Mouse (Mus musculus): ENCODE measurements around the gene S100a5. TPM values are rescaled to one million over a fixed set of nuclear protein-coding genes. Genes with fewer than 3 reads are reported as not detected.

The S100a5 gene
- polyA plus RNA-seq, 1 experiment from 2014 or later = not detected

DNA sequence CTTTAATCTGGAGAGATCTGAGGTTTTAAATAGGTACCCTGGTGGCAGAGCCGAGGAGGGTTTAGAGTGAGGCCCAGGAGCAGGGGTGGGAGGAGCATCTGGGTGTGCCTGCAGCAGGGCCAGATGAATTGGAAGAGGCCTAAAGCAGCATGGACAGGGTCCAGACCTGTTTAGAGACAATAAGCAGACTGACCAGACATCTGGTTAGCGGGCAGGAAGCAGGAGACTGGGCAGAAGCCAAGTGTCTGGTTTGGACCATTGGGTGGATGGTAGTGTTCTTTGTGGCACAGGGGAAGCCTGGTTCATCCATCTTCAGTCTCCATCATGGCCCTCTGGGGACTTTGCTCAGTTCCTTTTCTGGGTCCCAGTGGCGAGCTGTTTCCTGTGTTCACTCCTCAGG is 24.4 kb upstream of the S100a5 start:
- Histone ChIP-seq H3K36me3 (ENCODE audit: control insufficient read depth, insufficient read depth, low read length) (no peaks in the 10 kb centered on the region), H3K4me1 (ENCODE audit: control insufficient read depth, insufficient read depth, low read length) (no peaks in the 10 kb centered on the region), H3K27me3 (ENCODE audit: control insufficient read depth, insufficient read depth, low read length) (no peaks in the 10 kb centered on the region), H3K9me3 (ENCODE audit: control insufficient read depth, low read length) (no peaks in the 10 kb centered on the region), H3K9ac (ENCODE audit: low read length) (no peak overlapping the region), H3K27ac (ENCODE audit: low read depth, low read length) (no peak overlapping the region), H3K4me3 (ENCODE audit: low read depth, low read length) (no peak overlapping the region), H3K4me2 (ENCODE audit: low read depth) (no peak overlapping the region)
- DNase-seq (ENCODE audit: low spot score) = no peak
- WGBS = 71% methylated on average over 3 of the region's 3 CpGs
- no peak for ATAC-seq (ENCODE audit: insufficient read depth, low FRiP score, low TSS enrichment)

DNA sequence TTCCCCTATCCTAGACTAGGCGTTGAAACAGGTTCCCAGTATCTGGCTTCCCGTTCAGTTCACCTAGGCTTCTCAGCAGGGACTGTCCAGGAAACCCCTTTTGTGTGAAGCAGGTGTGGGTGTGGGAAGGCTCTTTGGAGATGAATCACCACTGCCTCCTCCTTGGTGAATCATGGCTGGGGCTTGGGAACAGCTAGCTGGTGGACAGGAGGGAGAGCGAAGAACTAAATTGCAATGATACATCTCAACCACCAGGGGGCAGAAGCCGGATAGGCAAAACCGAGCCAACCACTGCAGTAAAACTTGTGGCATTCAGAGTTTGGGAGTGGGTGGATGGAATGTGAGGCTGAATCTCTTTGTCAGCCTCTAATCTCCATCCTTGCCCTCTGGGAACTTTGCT is 22.7 kb upstream of the S100a5 start:
- no peak overlapping the region for H3K27ac ChIP-seq (ENCODE audit: low read depth, low read length)
- no peak overlapping the region for H3K4me3 ChIP-seq (ENCODE audit: low read depth, low read length)
- H3K4me1 ChIP-seq (ENCODE audit: control insufficient read depth, insufficient read depth, low read length) = no peaks in the 10 kb centered on the region
- H3K27me3 ChIP-seq (ENCODE audit: control insufficient read depth, insufficient read depth, low read length) = no peaks in the 10 kb centered on the region
- H3K4me2 ChIP-seq (ENCODE audit: low read depth) = no peak overlapping the region
- ATAC-seq (ENCODE audit: insufficient read depth, low FRiP score, low TSS enrichment) (peak; percentile 27; the same call in 1 of the 2 replicates), DNase-seq (ENCODE audit: low spot score) (peak; percentile 66)
- no peaks in the 10 kb centered on the region for H3K9me3 ChIP-seq (ENCODE audit: control insufficient read depth, low read length)
- no peak overlapping the region for H3K9ac ChIP-seq (ENCODE audit: low read length)
- H3K36me3 ChIP-seq (ENCODE audit: control insufficient read depth, insufficient read depth, low read length) = no peaks in the 10 kb centered on the region
- WGBS = 33% methylated on average over 5 of the region's 5 CpGs

DNA sequence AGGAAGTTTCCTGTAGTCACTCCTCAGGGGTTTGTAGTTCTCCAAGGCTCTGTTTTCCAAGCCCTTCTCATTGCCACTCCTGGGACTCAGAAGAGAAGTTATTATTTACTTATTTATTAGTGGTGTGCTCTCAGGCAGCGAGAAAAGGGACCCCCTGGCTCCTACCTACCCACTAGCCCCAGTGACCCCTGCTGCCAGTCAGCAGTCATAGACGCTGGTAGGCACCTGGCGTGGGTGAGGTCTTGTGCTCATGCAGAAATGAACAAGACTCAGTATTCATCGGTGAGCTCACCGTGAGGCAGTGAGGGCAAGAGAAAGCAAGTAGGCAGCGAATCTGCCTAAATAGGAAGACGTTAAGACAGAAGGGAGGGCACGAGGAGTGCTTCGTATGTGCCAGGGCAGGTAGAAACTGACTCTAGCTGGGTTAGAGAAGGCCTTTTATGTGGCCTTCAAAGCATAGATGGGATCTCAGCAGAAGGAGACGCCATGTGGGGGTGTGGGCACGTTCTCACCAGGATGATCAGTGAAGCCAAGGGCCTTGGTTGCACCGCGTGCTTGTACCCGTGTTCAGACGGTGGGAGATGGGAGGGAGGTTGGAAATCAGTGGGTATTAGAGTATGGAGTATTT is 22.2 kb upstream of the S100a5 start:
- Histone ChIP-seq H3K4me2 (ENCODE audit: low read depth) (no peak overlapping the region), H3K27me3 (ENCODE audit: control insufficient read depth, insufficient read depth, low read length) (no peaks in the 10 kb centered on the region), H3K9me3 (ENCODE audit: control insufficient read depth, low read length) (no peaks in the 10 kb centered on the region), H3K9ac (ENCODE audit: low read length) (no peak overlapping the region), H3K4me1 (ENCODE audit: control insufficient read depth, insufficient read depth, low read length) (no peaks in the 10 kb centered on the region), H3K4me3 (ENCODE audit: low read depth, low read length) (no peak overlapping the region), H3K36me3 (ENCODE audit: control insufficient read depth, insufficient read depth, low read length) (no peaks in the 10 kb centered on the region), H3K27ac (ENCODE audit: low read depth, low read length) (no peak overlapping the region)
- WGBS = 88% methylated on average over 15 of the region's 15 CpGs
- ATAC-seq (ENCODE audit: insufficient read depth, low FRiP score, low TSS enrichment) = no peak
- no peak for DNase-seq (ENCODE audit: low spot score)

DNA sequence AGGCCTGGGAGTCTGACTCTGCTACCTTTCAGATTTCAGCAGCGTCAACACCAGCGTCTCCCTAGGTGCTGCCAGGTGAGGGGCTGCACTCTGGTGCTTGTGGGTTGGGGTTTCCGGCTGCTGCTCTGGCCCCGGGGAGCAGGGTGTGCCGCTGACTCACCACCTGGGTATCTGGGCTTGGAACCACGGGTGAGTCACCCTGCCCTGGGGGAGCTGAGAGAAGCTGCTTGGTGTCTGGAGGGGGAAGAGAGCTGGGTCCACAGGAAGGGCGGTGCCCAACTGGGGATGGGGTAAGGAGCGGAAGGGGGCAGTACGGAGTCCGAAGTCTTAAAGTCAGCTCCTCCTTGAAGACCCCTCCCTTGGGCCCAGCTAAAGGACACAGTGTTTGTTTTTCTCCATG is 21.4 kb upstream of the S100a5 start:
- Histone ChIP-seq H3K4me3 (ENCODE audit: low read depth, low read length) (no peak overlapping the region), H3K9ac (ENCODE audit: low read length) (no peak overlapping the region), H3K9me3 (ENCODE audit: control insufficient read depth, low read length) (no peaks in the 10 kb centered on the region), H3K36me3 (ENCODE audit: control insufficient read depth, insufficient read depth, low read length) (no peaks in the 10 kb centered on the region), H3K27ac (ENCODE audit: low read depth, low read length) (no peak overlapping the region), H3K27me3 (ENCODE audit: control insufficient read depth, insufficient read depth, low read length) (no peaks in the 10 kb centered on the region), H3K4me1 (ENCODE audit: control insufficient read depth, insufficient read depth, low read length) (no peaks in the 10 kb centered on the region), H3K4me2 (ENCODE audit: low read depth) (no peak overlapping the region)
- no peak for ATAC-seq (ENCODE audit: insufficient read depth, low FRiP score, low TSS enrichment)
- WGBS = 72% methylated on average over 10 of the region's 10 CpGs
- no peak for DNase-seq (ENCODE audit: low spot score)

DNA sequence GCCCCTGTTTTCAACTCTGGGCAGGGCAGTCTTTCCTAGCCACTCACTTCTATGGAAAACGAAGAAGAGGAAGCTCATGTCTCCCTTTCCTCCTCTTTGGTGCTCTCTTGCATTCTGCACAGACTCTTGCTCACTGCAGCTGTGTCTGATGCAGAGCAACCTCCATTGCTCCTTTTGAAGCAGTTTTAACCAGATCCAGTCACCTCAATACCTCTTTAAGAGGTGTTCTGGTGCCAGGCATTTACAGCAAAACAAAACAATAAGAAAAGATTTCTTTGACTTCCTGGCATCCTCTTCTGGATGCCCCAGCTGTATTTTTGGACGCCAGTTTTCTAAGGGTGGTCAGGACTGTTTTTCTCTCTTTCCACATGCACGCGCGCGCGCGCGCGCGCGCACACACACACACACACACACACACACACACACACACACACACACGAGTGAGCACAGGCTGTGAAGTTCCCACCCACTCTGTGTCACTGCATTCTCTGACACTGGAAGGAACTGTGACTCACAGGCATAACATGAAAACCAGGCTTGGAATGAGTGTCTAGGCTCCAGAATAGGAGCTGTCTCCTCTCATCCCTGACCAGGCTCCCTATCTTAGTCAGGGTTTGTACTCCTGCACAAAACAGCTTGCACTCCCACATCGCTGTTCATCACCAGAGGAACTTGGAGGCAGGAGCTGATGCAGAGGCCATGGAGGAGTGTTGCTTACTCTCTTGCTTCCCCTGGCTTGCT is 20.8 kb upstream of the S100a5 start:
- WGBS = 90% methylated on average over 14 of the region's 14 CpGs
- H3K4me2 ChIP-seq (ENCODE audit: low read depth) = no peak overlapping the region
- H3K9me3 ChIP-seq (ENCODE audit: control insufficient read depth, low read length) = no peaks in the 10 kb centered on the region
- H3K36me3 ChIP-seq (ENCODE audit: control insufficient read depth, insufficient read depth, low read length) = no peaks in the 10 kb centered on the region
- ATAC-seq (ENCODE audit: insufficient read depth, low FRiP score, low TSS enrichment) (no peak), DNase-seq (ENCODE audit: low spot score) (no peak)
- H3K4me1 ChIP-seq (ENCODE audit: control insufficient read depth, insufficient read depth, low read length) = no peaks in the 10 kb centered on the region
- H3K4me3 ChIP-seq (ENCODE audit: low read depth, low read length) = no peak overlapping the region
- no peaks in the 10 kb centered on the region for H3K27me3 ChIP-seq (ENCODE audit: control insufficient read depth, insufficient read depth, low read length)
- H3K9ac ChIP-seq (ENCODE audit: low read length) = no peak overlapping the region
- no peak overlapping the region for H3K27ac ChIP-seq (ENCODE audit: low read depth, low read length)

DNA sequence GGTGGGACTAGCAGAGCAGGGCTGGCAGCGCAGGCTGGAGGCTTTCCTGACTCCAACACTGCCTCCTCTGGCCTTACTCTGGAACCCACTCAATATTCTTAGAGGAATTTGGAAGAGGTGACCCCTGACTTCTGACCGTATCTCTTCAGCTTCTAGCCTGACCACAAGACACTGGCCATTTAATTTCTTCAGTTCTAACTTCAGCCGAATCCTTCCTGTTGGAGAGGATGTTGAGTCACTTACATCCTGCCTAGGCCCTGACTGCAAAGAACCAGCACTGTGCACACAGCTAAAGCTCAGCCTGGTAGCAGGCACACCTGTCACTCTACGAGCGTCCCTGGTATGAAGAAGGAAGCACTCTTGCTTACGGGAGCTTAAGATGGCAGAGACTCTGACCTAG is 18.9 kb upstream of the S100a5 start:
- DNase-seq (ENCODE audit: low spot score) = no peak
- Histone ChIP-seq H3K4me1 (ENCODE audit: control insufficient read depth, insufficient read depth, low read length) (no peaks in the 10 kb centered on the region), H3K4me3 (ENCODE audit: low read depth, low read length) (no peak overlapping the region), H3K27ac (ENCODE audit: low read depth, low read length) (no peak overlapping the region), H3K4me2 (ENCODE audit: low read depth) (no peak overlapping the region), H3K9ac (ENCODE audit: low read length) (no peak overlapping the region), H3K36me3 (ENCODE audit: control insufficient read depth, insufficient read depth, low read length) (no peaks in the 10 kb centered on the region), H3K9me3 (ENCODE audit: control insufficient read depth, low read length) (no peaks in the 10 kb centered on the region), H3K27me3 (ENCODE audit: control insufficient read depth, insufficient read depth, low read length) (no peaks in the 10 kb centered on the region)
- ATAC-seq (ENCODE audit: insufficient read depth, low FRiP score, low TSS enrichment) = no peak
- WGBS = 84% methylated on average over 6 of the region's 6 CpGs

DNA sequence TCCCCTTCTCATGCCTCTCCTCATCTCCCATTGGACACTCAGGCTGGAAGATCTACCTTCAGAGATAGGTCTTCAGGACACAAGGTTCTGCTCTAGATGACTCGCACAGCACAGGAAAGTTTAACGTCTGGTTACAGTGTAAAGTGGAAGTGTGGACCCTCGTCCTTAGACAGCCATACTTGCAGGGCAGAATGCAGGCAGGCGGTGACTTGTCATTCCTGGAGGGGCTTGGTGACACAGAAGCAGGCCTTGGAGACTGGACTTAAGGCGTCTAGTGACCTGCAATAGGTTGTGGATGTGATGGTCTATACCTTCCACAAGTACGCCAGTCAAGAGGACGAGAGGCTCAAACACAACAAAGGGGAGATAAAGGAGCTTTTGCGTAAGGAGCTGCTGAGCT is 18.4 kb upstream of the S100a5 start, which contains the start of gene S100a2:
Gene S100a2 (plus strand): TSS at position 301 of the 400 bp plus-strand sequence.
- Histone ChIP-seq H3K9ac (ENCODE audit: low read length) (no peak within 1 kb of the TSS), H3K9me3 (ENCODE audit: control insufficient read depth, low read length) (no peaks in the 10 kb centered on the region), H3K36me3 (ENCODE audit: control insufficient read depth, insufficient read depth, low read length) (no peaks in the 10 kb centered on the region), H3K27me3 (ENCODE audit: control insufficient read depth, insufficient read depth, low read length) (no peaks in the 10 kb centered on the region), H3K4me3 (ENCODE audit: low read depth, low read length) (no peak within 1 kb of the TSS), H3K4me1 (ENCODE audit: control insufficient read depth, insufficient read depth, low read length) (no peaks in the 10 kb centered on the region), H3K27ac (ENCODE audit: low read depth, low read length) (no peak within 1 kb of the TSS), H3K4me2 (ENCODE audit: low read depth) (no peak within 1 kb of the TSS)
- ATAC-seq (ENCODE audit: insufficient read depth, low FRiP score, low TSS enrichment) (no peak), DNase-seq (ENCODE audit: low spot score) (no peak)
- 89% methylated on average over 8 of the region's 8 CpGs for WGBS

DNA sequence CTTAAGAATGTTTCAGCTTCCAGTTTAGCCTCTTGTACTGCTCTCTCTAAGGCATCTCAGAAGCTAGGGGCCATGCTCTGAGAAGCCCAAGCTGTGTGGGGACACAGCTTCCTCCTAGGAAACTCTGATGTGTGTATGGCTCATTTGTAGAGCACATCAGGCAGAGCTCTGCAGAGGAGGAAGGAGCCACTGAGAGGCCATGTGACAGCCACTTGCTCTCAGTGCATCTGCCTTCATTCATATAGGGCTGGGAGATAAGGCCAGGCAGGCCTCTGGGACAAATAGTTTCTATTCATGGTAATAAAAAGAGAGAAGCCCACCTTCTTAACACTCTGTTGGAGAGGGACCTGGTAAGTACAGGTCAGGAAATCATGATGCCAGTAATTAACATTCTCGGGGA is 13.9 kb upstream of the S100a5 start:
- 59% methylated on average over 1 of the region's 1 CpGs for WGBS
- no peaks in the 10 kb centered on the region for H3K36me3 ChIP-seq (ENCODE audit: control insufficient read depth, insufficient read depth, low read length)
- H3K9me3 ChIP-seq (ENCODE audit: control insufficient read depth, low read length) = no peaks in the 10 kb centered on the region
- no peak overlapping the region for H3K27ac ChIP-seq (ENCODE audit: low read depth, low read length)
- H3K9ac ChIP-seq (ENCODE audit: low read length) = no peak overlapping the region
- ATAC-seq (ENCODE audit: insufficient read depth, low FRiP score, low TSS enrichment) = no peak
- no peaks in the 10 kb centered on the region for H3K4me1 ChIP-seq (ENCODE audit: control insufficient read depth, insufficient read depth, low read length)
- no peak for DNase-seq (ENCODE audit: low spot score)
- no peak overlapping the region for H3K4me2 ChIP-seq (ENCODE audit: low read depth)
- H3K27me3 ChIP-seq (ENCODE audit: control insufficient read depth, insufficient read depth, low read length) = no peaks in the 10 kb centered on the region
- H3K4me3 ChIP-seq (ENCODE audit: low read depth, low read length) = no peak overlapping the region

DNA sequence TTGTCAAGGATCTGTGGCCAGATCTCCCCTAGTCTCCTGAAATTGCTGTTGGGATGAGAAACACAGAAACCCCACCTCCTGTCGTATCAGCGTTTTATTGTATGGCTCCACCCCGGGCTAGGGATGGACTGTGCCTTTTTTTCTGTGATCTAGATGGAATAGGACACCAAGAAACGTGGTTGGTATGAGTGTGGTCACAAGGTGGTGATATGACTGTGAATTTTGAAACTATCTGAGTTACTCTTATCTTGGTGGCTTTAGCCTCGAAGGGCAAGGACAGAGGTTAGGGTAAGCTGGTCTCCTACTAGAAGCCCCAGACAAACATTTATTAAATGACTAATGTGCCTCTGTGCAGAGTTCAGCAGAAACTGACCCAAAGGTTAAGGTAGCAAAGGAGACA is 12.8 kb upstream of the S100a5 start:
- DNase-seq (ENCODE audit: low spot score) (no peak), ATAC-seq (ENCODE audit: insufficient read depth, low FRiP score, low TSS enrichment) (no peak)
- no peak overlapping the region for H3K4me3 ChIP-seq (ENCODE audit: low read depth, low read length)
- no peak overlapping the region for H3K27ac ChIP-seq (ENCODE audit: low read depth, low read length)
- no peaks in the 10 kb centered on the region for H3K9me3 ChIP-seq (ENCODE audit: control insufficient read depth, low read length)
- H3K9ac ChIP-seq (ENCODE audit: low read length) = no peak overlapping the region
- 73% methylated on average over 5 of the region's 5 CpGs for WGBS
- no peak overlapping the region for H3K4me2 ChIP-seq (ENCODE audit: low read depth)
- H3K36me3 ChIP-seq (ENCODE audit: control insufficient read depth, insufficient read depth, low read length) = no peaks in the 10 kb centered on the region
- no peaks in the 10 kb centered on the region for H3K4me1 ChIP-seq (ENCODE audit: control insufficient read depth, insufficient read depth, low read length)
- H3K27me3 ChIP-seq (ENCODE audit: control insufficient read depth, insufficient read depth, low read length) = no peaks in the 10 kb centered on the region
